Mouse (Mus musculus): ENCODE data around the gene Fam49a.

DNA sequence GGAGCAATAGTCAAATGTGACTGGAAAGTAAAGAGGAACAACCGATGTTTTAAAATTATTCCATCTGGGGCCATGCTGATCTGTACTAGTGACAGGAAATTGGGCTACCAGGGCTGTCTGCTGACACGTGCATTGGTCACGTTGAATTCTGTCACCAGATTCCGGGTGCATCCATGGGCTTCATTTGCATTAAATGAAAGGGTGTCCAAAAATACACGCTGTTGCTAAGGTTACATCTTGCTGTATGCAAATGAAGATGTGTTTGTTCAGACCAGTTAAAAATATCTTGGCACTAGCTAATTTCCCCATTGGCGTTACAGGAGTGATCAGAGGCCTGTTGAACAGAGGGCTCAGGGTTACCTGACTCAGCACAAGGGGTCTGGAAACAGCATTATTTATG lies 36.2 kb upstream of the Fam49a start:
- no peak for TF ChIP-seq POLR2A (IDR thresholded peaks at IDR 0.05; ENCODE audit: control insufficient read depth, low read depth, low read length)
- TF ChIP-seq CTCF (IDR thresholded peaks at IDR 0.05; ENCODE audit: control insufficient read depth, insufficient read depth, insufficient replicate concordance, low read depth, low read length), result no peak
